Mouse (Mus musculus) heart, embryonic 16.5 days (tissue): Measurements from ENCODE around the gene Gsg1l. TPM values are rescaled to one million over a fixed set of nuclear protein-coding genes. Genes with fewer than 3 reads are reported as not detected.

Source experiments
- ATAC-seq: fragments of 200-750 bp; cut with Nextera tagmentation; replicated peaks from 2 replicates; pipeline ENCODE4 v1.8.0; 2017; ENCODE audit warnings: moderate number of reproducible peaks; ENCODE audit not compliant: insufficient read depth, low FRiP score; ENCODE audit errors: extremely low read depth
- H3K27ac ChIP-seq: fragments of 300-500 bp; sonication (generic); 2 replicates; pipeline ENCODE4 v1.5.1; 2014; ENCODE audit warnings: mild to moderate bottlenecking, low read length, control low read depth, moderate library complexity
- H3K27me3 ChIP-seq: fragments of 300-500 bp; sonication (generic); 2 replicates; pipeline ENCODE4 v1.6.1; 2014; ENCODE audit warnings: low read length, mixed read lengths; ENCODE audit not compliant: control insufficient read depth, insufficient read depth
- H3K36me3 ChIP-seq: fragments of 300-500 bp; sonication (generic); 2 replicates; pipeline ENCODE4 v1.6.1; 2014; ENCODE audit not compliant: control insufficient read depth, insufficient read depth
- H3K4me1 ChIP-seq: fragments of 300-500 bp; sonication (generic); 2 replicates; pipeline ENCODE4 v1.6.1; 2014; ENCODE audit warnings: low read length, mixed read lengths; ENCODE audit not compliant: control insufficient read depth, insufficient read depth
- H3K4me2 ChIP-seq: fragments of 300-500 bp; sonication (generic); 2 replicates; pipeline ENCODE4 v1.6.1; 2014; ENCODE audit warnings: low read depth, mild to moderate bottlenecking, control low read depth, low read length
- H3K4me3 ChIP-seq: fragments of 300-500 bp; sonication (generic); 2 replicates; pipeline ENCODE4 v1.5.1; 2014; ENCODE audit warnings: mild to moderate bottlenecking, control low read depth, low read length
- H3K9ac ChIP-seq: fragments of 300-500 bp; sonication (generic); 2 replicates; pipeline ENCODE4 v1.6.1; 2014; ENCODE audit warnings: low read length, control low read depth
- H3K9me3 ChIP-seq: fragments of 300-500 bp; sonication (generic); replicated peaks from 2 replicates; pipeline ENCODE4 v1.6.1; 2016; ENCODE audit warnings: low read length; ENCODE audit not compliant: control insufficient read depth
- whole genome bisulfite sequencing: fragments of 180-500 bp; shearing (Covaris S2); extraction: QIAGEN DNeasy Blood & Tissue Kit; methylation state at CpG from one replicate; pipeline ENCODE4 v1.1.7; 2014; 5-methylcytosine and 5-hydroxymethylcytosine counted together
- polyA plus RNA-seq: library from polyadenylated mRNA; unstranded; fragments of >200 nt; fragmentation: Nextera tagmentation; extraction: Ambion mirVana; gene quantifications from 2 replicates; pipeline ENCODE4 v1.2.1, GENCODE M21; 2015

Gsg1l gene
- polyA plus RNA-seq, 1 experiment from 2014 or later: 7.5 TPM

GRCm38 (mm10) chr7:125833471-125833870 lies 248.7 kb downstream of the Gsg1l start:
- no peak overlapping the region for H3K9ac ChIP-seq
- H3K27me3 ChIP-seq: no peaks in the 10 kb centered on the region
- H3K4me3 ChIP-seq: no peak overlapping the region
- no peak overlapping the region for H3K27ac ChIP-seq
- H3K4me2 ChIP-seq: no peak overlapping the region
- peaks cover 3% of the 10 kb centered on the region; the same call in 1 of the 2 replicates for H3K36me3 ChIP-seq
- no peak for ATAC-seq
- H3K9me3 ChIP-seq: peaks cover 6% of the 10 kb centered on the region; the same call in 1 of the 2 replicates
- H3K4me1 ChIP-seq: peaks cover 46% of the 10 kb centered on the region
- 85% methylated on average over 2 of the region's 2 CpGs for WGBS

GRCm38 (mm10) chr7:125832767-125833166 lies 249.4 kb downstream of the Gsg1l start:
- Histone ChIP-seq H3K4me1 (peaks cover 46% of the 10 kb centered on the region), H3K9me3 (peaks cover 6% of the 10 kb centered on the region; the same call in 1 of the 2 replicates), H3K9ac (no peak overlapping the region), H3K4me3 (no peak overlapping the region), H3K27me3 (no peaks in the 10 kb centered on the region), H3K4me2 (no peak overlapping the region), H3K36me3 (peaks cover 3% of the 10 kb centered on the region; the same call in 1 of the 2 replicates), H3K27ac (peak overlapping the region; percentile 18; the same call in 1 of the 2 replicates)
- ATAC-seq: 0 out of 2 replicates have a peak, but pooled peaks have one; percentile 3
- 10% methylated on average over 1 of the region's 1 CpGs for WGBS

GRCm38 (mm10) chr7:125829121-125829666 lies 253.0 kb downstream of the Gsg1l start:
- peak overlapping the region; percentile 50 for H3K4me2 ChIP-seq

GRCm38 (mm10) chr7:125828561-125828960 lies 253.7 kb downstream of the Gsg1l start:
- Histone ChIP-seq H3K9me3 (no peaks in the 10 kb centered on the region), H3K4me3 (no peak overlapping the region), H3K27ac (peak overlapping the region; percentile 95), H3K27me3 (no peaks in the 10 kb centered on the region), H3K4me2 (peak overlapping the region; percentile 50), H3K9ac (peak overlapping the region; percentile 55), H3K36me3 (no peaks in the 10 kb centered on the region), H3K4me1 (peaks cover 53% of the 10 kb centered on the region)
- 65% methylated on average over 5 of the region's 5 CpGs for WGBS
- no peak for ATAC-seq

More at GRCm38 (mm10) chr7:125829121-125829666, 253.0 kb downstream of the Gsg1l start:
- ATAC-seq: peak; percentile 80
- peaks cover 3% of the 10 kb centered on the region; the same call in 1 of the 2 replicates for H3K36me3 ChIP-seq
- peak overlapping the region; percentile 95 for H3K27ac ChIP-seq
- H3K9ac ChIP-seq: peak overlapping the region; percentile 55
- H3K4me3 ChIP-seq: no peak overlapping the region
- peaks cover 53% of the 10 kb centered on the region for H3K4me1 ChIP-seq
- WGBS: 18% methylated on average over 3 of the region's 3 CpGs
- no peaks in the 10 kb centered on the region for H3K27me3 ChIP-seq
- H3K9me3 ChIP-seq: peaks cover 3% of the 10 kb centered on the region; the same call in 1 of the 2 replicates

Other genes with a start within 250 kb of the Gsg1l start
- gene Xpo6, start 118.1 kb upstream of the Gsg1l start, polyA plus RNA-seq: 27.6 and 31.5 TPM in 2 replicates
- 12.1 and 13.6 TPM in 2 replicates for gene Sbk1, start 190.2 kb upstream of the Gsg1l start, polyA plus RNA-seq